Mouse (Mus musculus) colon, adult 2 months (tissue): ENCODE data around the gene Mrpl21. TPM values are rescaled to one million over a fixed set of nuclear protein-coding genes. Genes with fewer than 3 reads are reported as not detected.

Experiments
- polyA plus RNA-seq: library from polyadenylated mRNA; depleted of rRNA; stranded (reverse); fragments of >200 nt; gene quantifications from 2 replicates; pipeline ENCODE4 v1.2.3, GENCODE M21; 2012; rRNA removed

Gene Mrpl21
- 52.1 and 52.8 TPM in 2 replicates for polyA plus RNA-seq

GRCm38 (mm10) chr19:3282572-3283467 lies at the start of gene Mrpl21, which contains the start of gene Ighmbp2:
TSS of gene Mrpl21 (plus strand) at chr19:3282901.
TSS of gene Ighmbp2 (minus strand) at chr19:3283017.

GRCm38 (mm10) chr19:3322261-3322969 lies 39.7 kb downstream of the Mrpl21 start, which contains the start of gene Cpt1a:
TSS of gene Cpt1a (plus strand) at chr19:3322334.

Other genes with a start within 250 kb of the Mrpl21 start
- gene Ighmbp2, start 116 bp downstream of the Mrpl21 start, polyA plus RNA-seq = 7.4 and 8.2 TPM in 2 replicates
- 223 and 235 TPM in 2 replicates for gene Cpt1a, start 39.4 kb downstream of the Mrpl21 start, polyA plus RNA-seq
- gene Tesmin, start 106.0 kb downstream of the Mrpl21 start, polyA plus RNA-seq = 0.16 and 0.22 TPM in 2 replicates
- gene Gal, start 131.6 kb downstream of the Mrpl21 start, polyA plus RNA-seq = 33.8 and 36.2 TPM in 2 replicates